Mouse (Mus musculus): ENCODE data around the gene Pef1. TPM values are rescaled to one million over a fixed set of nuclear protein-coding genes. Genes with fewer than 3 reads are reported as not detected.

The Pef1 gene
- total RNA-seq, 2 experiments from 2014 or later = 65.6 to 81.3 TPM

GRCm38 (mm10) chr4:130148405-130148804 lies 46.0 kb downstream of the Pef1 start:
- intact Hi-C loops (cut with DNase I) = no loop called here
- no peak for TF ChIP-seq CTCF (IDR thresholded peaks at IDR 0.05)
- no peak overlapping the region for H3K27ac ChIP-seq

GRCm38 (mm10) chr4:130154250-130154649 lies 51.9 kb downstream of the Pef1 start:
- Histone ChIP-seq H3K27ac (no peak overlapping the region), H3K4me3 (no peak overlapping the region)
- intact Hi-C loops (cut with DNase I) = no loop called here
- DNase-seq (ENCODE audit: extremely low spot score in 1 of 2, low spot score in 2 of 2) = no peak
- TF ChIP-seq CTCF (IDR thresholded peaks at IDR 0.05) = no peak; the same call in none of the 2 replicates

More at GRCm38 (mm10) chr4:130148405-130148804, 46.0 kb downstream of the Pef1 start:
- no peak overlapping the region for H3K4me3 ChIP-seq
- no peak for DNase-seq (ENCODE audit: extremely low spot score in 1 of 2, low spot score in 2 of 2)

GRCm38 (mm10) chr4:130156812-130157371 lies 54.5 kb downstream of the Pef1 start:
- intact Hi-C loops (cut with DNase I) = no loop called here
- no peak for TF ChIP-seq CTCF (IDR thresholded peaks at IDR 0.05)

GRCm38 (mm10) chr4:130161349-130161748 lies 59.0 kb downstream of the Pef1 start:
- Histone ChIP-seq H3K27ac (no peak overlapping the region), H3K4me3 (no peak overlapping the region)
- TF ChIP-seq CTCF (IDR thresholded peaks at IDR 0.05) = no peak
- no peak for DNase-seq (ENCODE audit: extremely low spot score in 1 of 2, low spot score in 2 of 2)
- intact Hi-C loops (cut with DNase I) = no loop called here

More at GRCm38 (mm10) chr4:130156812-130157371, 54.5 kb downstream of the Pef1 start:
- no peak overlapping the region for H3K27ac ChIP-seq
- DNase-seq (ENCODE audit: extremely low spot score in 1 of 2, low spot score in 2 of 2) = no peak
- no peak overlapping the region for H3K4me3 ChIP-seq

- Histone ChIP-seq H3K4me3 (peak overlapping the region; percentile 9; the same call in 1 of the 2 replicates), H3K27ac (peak overlapping the region; percentile 48; the same call in 1 of the 2 replicates)
- intact Hi-C loops (cut with DNase I) = no loop called here
- no peak for TF ChIP-seq CTCF (IDR thresholded peaks at IDR 0.05)
- no peak for DNase-seq (ENCODE audit: extremely low spot score in 1 of 2, low spot score in 2 of 2)
These were observed 61.1 kb downstream of the Pef1 start for GRCm38 (mm10) chr4:130163391-130163861.

GRCm38 (mm10) chr4:130164121-130164520 lies 61.8 kb downstream of the Pef1 start:
- intact Hi-C loops (cut with DNase I) = no loop called here
- DNase-seq (ENCODE audit: extremely low spot score in 1 of 2, low spot score in 2 of 2) = no peak
- H3K27ac ChIP-seq = no peak overlapping the region
- no peak for TF ChIP-seq CTCF (IDR thresholded peaks at IDR 0.05)
- H3K4me3 ChIP-seq = no peak overlapping the region

GRCm38 (mm10) chr4:130166061-130166460 lies 63.7 kb downstream of the Pef1 start:
- no peak for TF ChIP-seq CTCF (IDR thresholded peaks at IDR 0.05)
- Histone ChIP-seq H3K4me3 (no peak overlapping the region), H3K27ac (no peak overlapping the region)
- intact Hi-C loops (cut with DNase I) = no loop called here
- DNase-seq (ENCODE audit: extremely low spot score in 1 of 2, low spot score in 2 of 2) = no peak

GRCm38 (mm10) chr4:130166592-130166991 lies 64.2 kb downstream of the Pef1 start:
- intact Hi-C loops (cut with DNase I) = no loop called here

GRCm38 (mm10) chr4:130167321-130167720 lies 65.0 kb downstream of the Pef1 start:
- DNase-seq (ENCODE audit: extremely low spot score in 1 of 2, low spot score in 2 of 2) = no peak
- TF ChIP-seq CTCF (IDR thresholded peaks at IDR 0.05) = no peak
- intact Hi-C loops (cut with DNase I) = no loop called here
- H3K27ac ChIP-seq = no peak overlapping the region
- no peak overlapping the region for H3K4me3 ChIP-seq

More at GRCm38 (mm10) chr4:130166592-130166991, 64.2 kb downstream of the Pef1 start:
- Histone ChIP-seq H3K27ac (no peak overlapping the region), H3K4me3 (no peak overlapping the region)
- DNase-seq (ENCODE audit: extremely low spot score in 1 of 2, low spot score in 2 of 2) = no peak
- no peak for TF ChIP-seq CTCF (IDR thresholded peaks at IDR 0.05)

- DNase-seq (ENCODE audit: extremely low spot score in 1 of 2, low spot score in 2 of 2) = no peak
- TF ChIP-seq CTCF (IDR thresholded peaks at IDR 0.05) = no peak
- Histone ChIP-seq H3K27ac (no peak overlapping the region), H3K4me3 (no peak overlapping the region)
- intact Hi-C loops (cut with DNase I) = no loop called here
These were observed 65.5 kb downstream of the Pef1 start for GRCm38 (mm10) chr4:130167814-130168213.

GRCm38 (mm10) chr4:130168280-130169183 lies 66.2 kb downstream of the Pef1 start:
- intact Hi-C loops (cut with DNase I) = no loop called here
- Histone ChIP-seq H3K27ac (peak overlapping the region; percentile 28; the same call in 1 of the 2 replicates), H3K4me3 (no peak overlapping the region)
- TF ChIP-seq CTCF (IDR thresholded peaks at IDR 0.05) = no peak; the same call in 1 of the 2 replicates
- no peak for DNase-seq (ENCODE audit: extremely low spot score in 1 of 2, low spot score in 2 of 2)

- no peak for TF ChIP-seq CTCF (IDR thresholded peaks at IDR 0.05)
- peak overlapping the region; percentile 28; the same call in 1 of the 2 replicates for H3K27ac ChIP-seq
These were observed 67.1 kb downstream of the Pef1 start for GRCm38 (mm10) chr4:130169411-130169971.

More at GRCm38 (mm10) chr4:130169411-130169971, 67.1 kb downstream of the Pef1 start:
- DNase-seq (ENCODE audit: extremely low spot score in 1 of 2, low spot score in 2 of 2) = no peak
- intact Hi-C loops (cut with DNase I) = no loop called here
- H3K4me3 ChIP-seq = no peak overlapping the region
